Mouse (Mus musculus) kidney, adult 2 months (tissue): ENCODE data around the gene Bcl9l.

ENCODE experiments used
- CTCF ChIP-seq: fragments of 200-500 bp; conservative IDR thresholded peaks from 2 replicates; pipeline ENCODE4 v1.5.1; 2011; ENCODE audit warnings: low read depth, mild to moderate bottlenecking, control low read depth, low read length, moderate library complexity, mixed read lengths; ENCODE audit not compliant: insufficient read depth, insufficient read length
- POLR2A ChIP-seq: fragments of 200-500 bp; IDR thresholded peaks from one replicate; pipeline ENCODE4 v1.6.1; 2011; ENCODE audit warnings: low read depth, low read length, control low read depth

DNA sequence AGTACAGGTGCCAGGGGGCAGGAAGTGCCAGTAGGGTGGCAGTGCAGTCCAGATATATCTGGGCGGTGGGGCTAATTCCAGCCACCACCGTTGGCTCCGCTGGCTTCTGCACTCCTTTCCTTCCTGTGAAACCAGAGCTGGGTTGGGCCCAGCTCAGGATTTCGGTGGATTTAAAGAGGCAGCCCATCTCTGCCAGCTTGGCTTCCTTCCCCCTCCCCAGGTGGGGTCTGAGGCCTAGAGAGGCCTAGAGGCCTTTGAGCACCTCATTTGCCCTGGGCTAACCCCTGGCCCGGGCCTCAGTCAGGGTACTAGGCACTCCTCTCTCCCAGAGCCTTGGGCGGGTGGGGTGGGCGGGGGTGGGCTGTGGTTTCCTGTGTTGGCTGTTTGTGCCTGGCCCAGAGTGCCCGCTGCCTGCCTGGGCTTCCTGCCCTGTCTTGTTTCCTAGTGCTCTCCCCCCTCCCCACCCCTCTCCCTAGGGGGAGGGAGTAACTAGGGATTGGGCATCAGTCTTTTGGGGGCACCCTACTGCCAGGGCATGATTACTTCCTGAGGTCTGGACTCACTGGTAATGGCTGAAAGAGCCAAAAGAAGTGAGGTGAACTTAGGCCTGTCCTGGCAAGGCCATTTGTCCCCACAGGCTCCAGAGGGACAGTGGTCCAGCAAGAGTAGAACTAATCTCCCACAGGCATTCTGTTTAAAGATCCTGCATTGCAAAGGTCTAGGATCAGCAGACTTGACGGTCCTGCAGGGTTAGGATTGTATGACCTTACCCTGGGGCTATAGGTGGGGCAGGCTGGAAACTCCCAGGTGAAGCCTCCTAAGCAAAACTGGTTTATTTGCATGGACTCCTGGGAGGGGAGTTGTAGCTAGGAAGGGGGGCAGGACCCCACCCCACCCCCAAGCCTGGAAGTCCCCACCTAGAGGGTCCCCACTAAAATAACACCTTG, 12.5 kb downstream of the Bcl9l start:
- TF ChIP-seq POLR2A, result no peak
- TF ChIP-seq CTCF, result no peak
